Mouse (Mus musculus): ENCODE results near the gene Spem2. TPM values are rescaled to one million over a fixed set of nuclear protein-coding genes. Genes with fewer than 3 reads are reported as not detected.

Spem2 gene
- polyA plus RNA-seq, 1 experiment, result not detected

DNA sequence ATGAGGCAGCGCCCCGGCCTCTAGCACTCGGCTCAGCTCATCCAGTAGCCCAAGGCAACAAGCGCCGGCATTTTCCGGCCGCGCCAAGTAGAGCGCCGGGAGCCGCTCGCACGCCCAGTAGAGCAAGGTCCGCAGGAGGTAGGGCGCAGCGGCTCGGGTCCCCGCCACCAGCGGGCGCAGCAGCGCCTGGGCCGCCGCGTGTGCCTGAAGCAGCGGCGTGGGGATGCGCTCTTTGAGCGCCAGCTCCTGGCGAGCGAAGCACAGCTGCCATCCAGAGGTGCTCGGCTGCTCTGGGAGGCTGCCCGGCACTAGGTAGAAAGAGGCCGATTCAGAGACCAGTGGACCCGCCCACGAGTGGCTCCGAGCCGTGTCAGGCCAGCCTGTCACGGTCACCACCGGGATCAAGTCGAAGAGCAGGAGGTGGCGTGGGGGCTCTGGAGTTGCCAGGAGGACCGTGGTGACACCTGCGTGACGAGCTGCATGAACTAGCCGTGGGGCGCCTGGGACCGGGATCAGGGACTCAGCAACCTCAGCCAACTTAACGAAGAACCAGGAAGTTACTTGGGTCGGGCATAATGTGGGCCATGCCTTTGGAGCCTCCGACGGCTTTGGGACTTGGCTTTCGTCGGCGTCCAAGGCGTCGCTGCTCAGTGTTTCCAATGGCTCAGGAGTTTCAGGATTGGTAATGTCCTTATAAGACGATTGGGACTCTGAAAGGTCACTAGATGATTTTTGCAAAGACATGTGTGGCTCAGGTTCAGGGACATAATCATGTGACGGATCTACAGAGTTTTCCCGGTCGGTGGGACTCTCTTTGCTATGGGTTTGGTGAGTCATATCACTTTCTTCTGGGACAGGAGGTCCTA, 14.2 kb downstream of the Spem2 start:
- Histone ChIP-seq H3K9ac (ENCODE audit: low read depth, poor library complexity, severe bottlenecking) (peak overlapping the region; percentile 90), H3K27ac (ENCODE audit: insufficient read depth, low read length) (no peak overlapping the region), H3K36me3 (ENCODE audit: control insufficient read depth, insufficient read depth, low read length, poor library complexity, severe bottlenecking) (no peaks in the 10 kb centered on the region), H3K9me3 (replicated peaks; ENCODE audit: control insufficient read depth, insufficient read depth, low read length, poor library complexity, severe bottlenecking) (no peaks in the 10 kb centered on the region), H3K27me3 (ENCODE audit: control insufficient read depth, insufficient read depth, low read length, poor library complexity, severe bottlenecking) (peaks cover 12% of the 10 kb centered on the region), H3K4me3 (ENCODE audit: low read depth, low read length) (peak overlapping the region; percentile 76), H3K4me1 (ENCODE audit: control insufficient read depth, insufficient read depth, low read length) (no peaks in the 10 kb centered on the region)
- TF ChIP-seq CTCF (IDR thresholded peaks at IDR 0.05; ENCODE audit: low read depth, low read length) (peak; percentile 41), EP300 (IDR thresholded peaks at IDR 0.05; ENCODE audit: insufficient read depth, low read depth, low read length) (no peak), POLR2A (IDR thresholded peaks at IDR 0.05; ENCODE audit: insufficient read depth, low read length) (no peak)

DNA sequence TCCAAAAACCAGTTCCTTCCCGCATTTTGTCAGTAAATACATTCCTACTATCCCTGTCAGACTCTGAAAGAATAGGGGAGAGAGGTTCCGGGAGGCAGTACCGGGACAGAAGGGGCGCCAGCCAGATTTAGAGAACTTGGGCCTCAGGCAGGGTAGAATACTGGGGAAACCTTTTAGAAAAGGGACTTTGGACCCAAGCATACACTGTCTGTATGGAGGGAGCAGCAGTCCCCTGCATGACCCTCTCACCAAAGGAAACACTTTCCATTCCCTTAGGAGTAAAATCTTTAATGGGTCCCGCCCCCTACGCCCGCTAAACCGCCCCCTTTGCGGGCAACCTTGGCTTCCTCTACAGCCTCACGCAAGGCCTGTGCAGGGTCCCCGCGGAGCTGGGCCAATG, 14.9 kb downstream of the Spem2 start:
- Histone ChIP-seq H3K27ac (ENCODE audit: insufficient read depth, low read length) (no peak overlapping the region), H3K9ac (ENCODE audit: low read depth, poor library complexity, severe bottlenecking) (peak overlapping the region; percentile 90), H3K27me3 (ENCODE audit: control insufficient read depth, insufficient read depth, low read length, poor library complexity, severe bottlenecking) (peaks cover 12% of the 10 kb centered on the region), H3K4me1 (ENCODE audit: control insufficient read depth, insufficient read depth, low read length) (no peaks in the 10 kb centered on the region), H3K4me3 (ENCODE audit: low read depth, low read length) (peak overlapping the region; percentile 76), H3K9me3 (replicated peaks; ENCODE audit: control insufficient read depth, insufficient read depth, low read length, poor library complexity, severe bottlenecking) (no peaks in the 10 kb centered on the region), H3K36me3 (ENCODE audit: control insufficient read depth, insufficient read depth, low read length, poor library complexity, severe bottlenecking) (no peaks in the 10 kb centered on the region)
- TF ChIP-seq CTCF (IDR thresholded peaks at IDR 0.05; ENCODE audit: low read depth, low read length), result no peak
- no peak for TF ChIP-seq POLR2A (IDR thresholded peaks at IDR 0.05; ENCODE audit: insufficient read depth, low read length)
- no peak for TF ChIP-seq EP300 (IDR thresholded peaks at IDR 0.05; ENCODE audit: insufficient read depth, low read depth, low read length)

DNA sequence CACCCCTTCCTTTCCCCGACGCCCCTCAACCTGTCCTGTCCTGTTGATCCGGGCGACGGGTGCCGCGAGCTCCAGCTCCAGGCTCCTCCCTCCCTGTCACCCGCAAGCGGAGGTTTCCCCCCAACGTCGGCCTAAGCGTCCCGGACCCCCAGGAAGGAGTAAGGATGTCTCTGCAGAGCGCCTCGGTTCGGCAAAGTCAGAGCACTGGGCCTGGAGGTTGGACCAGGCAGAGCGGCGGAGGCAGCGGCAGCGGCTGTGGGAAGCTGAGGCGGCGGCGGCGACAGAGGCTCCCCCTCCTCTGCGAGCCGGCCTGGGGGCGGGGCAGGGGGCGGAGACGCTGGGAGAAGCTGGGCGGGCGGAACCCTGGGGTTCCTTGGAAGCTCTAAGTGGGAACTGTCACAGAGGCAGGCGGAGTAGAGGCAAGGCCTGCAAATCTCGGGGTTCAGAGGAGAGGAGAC, 15.6 kb downstream of the Spem2 start:
- Histone ChIP-seq H3K4me1 (ENCODE audit: control insufficient read depth, insufficient read depth, low read length) (no peaks in the 10 kb centered on the region), H3K9me3 (replicated peaks; ENCODE audit: control insufficient read depth, insufficient read depth, low read length, poor library complexity, severe bottlenecking) (no peaks in the 10 kb centered on the region), H3K9ac (ENCODE audit: low read depth, poor library complexity, severe bottlenecking) (peak overlapping the region; percentile 75), H3K36me3 (ENCODE audit: control insufficient read depth, insufficient read depth, low read length, poor library complexity, severe bottlenecking) (no peaks in the 10 kb centered on the region), H3K27ac (ENCODE audit: insufficient read depth, low read length) (no peak overlapping the region), H3K4me3 (ENCODE audit: low read depth, low read length) (peak overlapping the region; percentile 91), H3K27me3 (ENCODE audit: control insufficient read depth, insufficient read depth, low read length, poor library complexity, severe bottlenecking) (peaks cover 12% of the 10 kb centered on the region)
- TF ChIP-seq CTCF (IDR thresholded peaks at IDR 0.05; ENCODE audit: low read depth, low read length), result no peak

DNA sequence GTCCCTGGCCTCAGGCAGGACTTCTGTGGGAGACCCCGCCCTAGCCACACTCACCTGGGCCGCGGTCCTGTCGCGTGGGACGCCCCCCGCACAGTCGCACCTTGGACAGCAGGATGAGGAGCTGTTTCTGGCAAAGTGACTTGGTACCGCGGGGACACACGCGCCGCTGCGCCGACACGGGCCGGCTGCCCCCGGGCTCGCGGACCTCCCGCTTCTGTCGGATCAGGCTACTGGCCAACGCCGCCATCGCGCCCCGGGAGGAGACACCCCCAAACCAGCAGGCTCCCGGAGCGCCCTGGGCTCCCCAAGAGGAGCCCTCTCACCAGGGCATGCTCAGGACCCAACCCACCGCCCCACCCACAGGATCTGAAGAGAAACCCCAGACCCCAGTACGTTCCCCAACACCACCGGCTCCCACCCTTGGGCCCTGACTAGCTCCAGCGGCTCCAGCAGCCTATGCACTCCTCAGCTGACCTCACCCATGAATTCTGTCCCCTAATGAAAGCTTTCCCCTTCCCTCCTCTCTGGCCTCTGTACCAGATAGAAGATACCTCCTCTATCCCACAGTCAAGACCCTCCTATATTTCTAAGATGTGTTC, 16.8 kb downstream of the Spem2 start, which contains the start of gene Fgf11:
Gene Fgf11 (minus strand): TSS at position 479 of the 599 bp plus-strand sequence.
- Histone ChIP-seq H3K9ac (ENCODE audit: low read depth, poor library complexity, severe bottlenecking) (peak within 1 kb of the TSS; percentile 75), H3K36me3 (ENCODE audit: control insufficient read depth, insufficient read depth, low read length, poor library complexity, severe bottlenecking) (no peaks in the 10 kb centered on the region), H3K4me1 (ENCODE audit: control insufficient read depth, insufficient read depth, low read length) (no peaks in the 10 kb centered on the region), H3K27ac (ENCODE audit: insufficient read depth, low read length) (no peak within 1 kb of the TSS), H3K4me3 (ENCODE audit: low read depth, low read length) (peak within 1 kb of the TSS; percentile 91), H3K9me3 (replicated peaks; ENCODE audit: control insufficient read depth, insufficient read depth, low read length, poor library complexity, severe bottlenecking) (no peaks in the 10 kb centered on the region), H3K27me3 (ENCODE audit: control insufficient read depth, insufficient read depth, low read length, poor library complexity, severe bottlenecking) (peaks cover 12% of the 10 kb centered on the region)
- TF ChIP-seq EP300 (IDR thresholded peaks at IDR 0.05; ENCODE audit: insufficient read depth, low read depth, low read length), result no peak
- TF ChIP-seq POLR2A (IDR thresholded peaks at IDR 0.05; ENCODE audit: insufficient read depth, low read length), result no peak
- no peak for TF ChIP-seq CTCF (IDR thresholded peaks at IDR 0.05; ENCODE audit: low read depth, low read length)

- Histone ChIP-seq H3K4me3 (ENCODE audit: low read depth, low read length) (peak overlapping the region; percentile 76), H3K36me3 (ENCODE audit: control insufficient read depth, insufficient read depth, low read length, poor library complexity, severe bottlenecking) (no peaks in the 10 kb centered on the region), H3K27ac (ENCODE audit: insufficient read depth, low read length) (no peak overlapping the region), H3K4me1 (ENCODE audit: control insufficient read depth, insufficient read depth, low read length) (no peaks in the 10 kb centered on the region), H3K9ac (ENCODE audit: low read depth, poor library complexity, severe bottlenecking) (peak overlapping the region; percentile 28), H3K27me3 (ENCODE audit: control insufficient read depth, insufficient read depth, low read length, poor library complexity, severe bottlenecking) (peaks cover 12% of the 10 kb centered on the region), H3K9me3 (replicated peaks; ENCODE audit: control insufficient read depth, insufficient read depth, low read length, poor library complexity, severe bottlenecking) (no peaks in the 10 kb centered on the region)
- TF ChIP-seq POLR2A (IDR thresholded peaks at IDR 0.05; ENCODE audit: insufficient read depth, low read length) (no peak), EP300 (IDR thresholded peaks at IDR 0.05; ENCODE audit: insufficient read depth, low read depth, low read length) (no peak), CTCF (IDR thresholded peaks at IDR 0.05; ENCODE audit: low read depth, low read length) (no peak)
These were observed 17.7 kb downstream of the Spem2 start for GRCm38 (mm10) chr11:69800392-69801197.
